Mouse (Mus musculus): ENCODE measurements around the gene Schip1.

Schip1 gene

GRCm38 (mm10) chr3:68576431-68576830 lies 511.8 kb downstream of the Schip1 start:
- DNase-seq (ENCODE audit: extremely low read depth, low read depth, low spot score) = no peak

DNA sequence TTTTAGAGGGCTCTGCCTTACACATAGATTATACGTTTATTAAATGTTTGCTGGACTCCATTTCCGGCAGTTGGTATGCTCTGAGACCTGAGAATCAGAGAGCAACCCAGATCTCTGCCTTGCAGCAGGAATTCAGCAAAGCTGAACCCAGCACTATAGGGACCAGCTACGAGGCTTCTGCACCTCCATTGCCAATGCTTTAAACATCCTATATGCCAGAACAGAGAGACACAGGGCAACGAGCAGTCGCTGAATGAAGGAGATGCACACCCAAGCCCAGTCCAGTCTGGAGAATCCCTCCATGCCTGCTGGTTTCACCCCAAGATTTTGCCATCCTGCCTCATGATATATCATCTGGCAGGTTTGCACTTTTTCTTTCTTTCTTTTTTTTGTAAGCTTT lies 512.3 kb downstream of the Schip1 start:
- no peak for DNase-seq (ENCODE audit: extremely low read depth, low read depth, low spot score)

GRCm38 (mm10) chr3:68581591-68581990 lies 517.0 kb downstream of the Schip1 start:
- no peak for DNase-seq (ENCODE audit: extremely low read depth, low read depth, low spot score)

- no peak for DNase-seq (ENCODE audit: extremely low read depth, low read depth, low spot score)
These were observed 517.6 kb downstream of the Schip1 start for GRCm38 (mm10) chr3:68582103-68582740.

GRCm38 (mm10) chr3:68583031-68583693 lies 518.6 kb downstream of the Schip1 start:
- no peak for DNase-seq (ENCODE audit: extremely low read depth, low read depth, low spot score)

- DNase-seq (ENCODE audit: extremely low read depth, low read depth, low spot score) = no peak
These were observed 519.3 kb downstream of the Schip1 start for GRCm38 (mm10) chr3:68583771-68584511.

- no peak for DNase-seq (ENCODE audit: extremely low read depth, low read depth, low spot score)
These were observed 520.6 kb downstream of the Schip1 start for GRCm38 (mm10) chr3:68585213-68585612.

GRCm38 (mm10) chr3:68586646-68587064 lies 522.1 kb downstream of the Schip1 start:
- no peak for DNase-seq (ENCODE audit: extremely low read depth, low read depth, low spot score)

DNA sequence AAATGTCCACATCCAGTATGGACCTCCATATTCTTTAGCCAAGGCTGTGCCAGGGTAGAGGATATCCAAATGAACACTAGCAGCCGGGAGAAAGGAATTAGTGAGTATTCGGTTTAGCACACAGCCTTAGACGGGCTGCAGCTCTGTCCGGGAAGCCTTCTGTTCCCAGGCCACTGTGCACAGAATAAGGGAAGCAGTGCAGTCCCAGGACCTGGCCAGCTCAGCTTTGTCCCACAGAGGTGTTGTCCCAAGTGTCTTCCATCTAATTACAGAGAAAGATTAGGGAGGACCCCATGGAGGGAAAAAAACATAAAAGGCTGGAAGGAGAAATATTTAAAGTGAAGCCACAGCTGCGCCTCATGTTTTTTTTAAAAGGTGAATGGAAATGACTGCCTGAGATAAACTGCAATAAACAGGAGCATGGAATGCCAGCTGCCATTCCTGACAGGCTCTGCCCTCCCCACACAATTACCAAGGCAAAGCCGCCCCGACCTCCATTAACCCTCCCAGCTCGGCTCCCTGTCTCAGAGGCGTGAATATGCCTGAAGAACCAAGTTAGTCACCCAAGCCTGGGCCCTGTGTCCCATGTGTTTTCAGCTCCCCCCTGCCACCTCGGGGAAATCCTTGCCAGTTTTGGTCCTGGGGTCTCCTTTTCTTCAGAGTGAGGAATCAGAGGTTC lies 523.1 kb downstream of the Schip1 start:
- no peak for DNase-seq (ENCODE audit: extremely low read depth, low read depth, low spot score)

DNA sequence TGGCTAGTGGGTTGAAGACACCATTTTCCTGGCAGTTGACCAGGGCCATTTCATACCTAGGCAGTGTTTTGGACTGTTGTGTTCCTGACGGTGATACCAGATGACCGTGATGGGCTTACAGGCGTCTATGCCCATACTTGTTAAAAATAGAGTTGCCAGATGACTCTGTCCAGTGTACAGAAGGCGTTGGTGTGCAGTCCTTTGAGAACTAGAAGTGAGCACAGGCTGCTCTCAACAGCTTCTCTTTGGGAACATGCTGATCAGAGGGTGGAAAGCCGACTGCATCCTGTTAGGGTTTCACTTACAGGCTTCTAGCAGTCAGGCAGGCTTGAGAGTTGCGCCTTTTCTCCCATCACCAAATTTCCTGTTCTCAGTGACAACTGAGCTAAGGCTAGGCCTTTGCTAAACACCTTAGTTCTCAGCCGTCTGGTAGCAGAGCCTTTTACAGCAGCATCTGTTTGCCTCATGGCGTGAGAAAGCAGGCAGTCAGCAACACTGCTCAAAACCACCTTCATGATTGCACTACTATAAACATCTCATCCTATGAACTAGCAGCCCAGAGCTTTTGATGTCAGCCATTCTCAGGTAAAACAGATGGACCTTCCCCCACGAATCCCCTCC lies 524.7 kb downstream of the Schip1 start:
- no peak for DNase-seq (ENCODE audit: extremely low read depth, low read depth, low spot score)

GRCm38 (mm10) chr3:68590436-68590835 lies 525.8 kb downstream of the Schip1 start:
- DNase-seq (ENCODE audit: extremely low read depth, low read depth, low spot score) = no peak

GRCm38 (mm10) chr3:68592575-68592974 lies 528.0 kb downstream of the Schip1 start:
- DNase-seq (ENCODE audit: extremely low read depth, low read depth, low spot score) = no peak

- DNase-seq (ENCODE audit: extremely low read depth, low read depth, low spot score) = no peak
These were observed 528.7 kb downstream of the Schip1 start for GRCm38 (mm10) chr3:68593073-68593867.

GRCm38 (mm10) chr3:68595316-68595925 lies 530.8 kb downstream of the Schip1 start:
- DNase-seq (ENCODE audit: extremely low read depth, low read depth, low spot score) = no peak

DNA sequence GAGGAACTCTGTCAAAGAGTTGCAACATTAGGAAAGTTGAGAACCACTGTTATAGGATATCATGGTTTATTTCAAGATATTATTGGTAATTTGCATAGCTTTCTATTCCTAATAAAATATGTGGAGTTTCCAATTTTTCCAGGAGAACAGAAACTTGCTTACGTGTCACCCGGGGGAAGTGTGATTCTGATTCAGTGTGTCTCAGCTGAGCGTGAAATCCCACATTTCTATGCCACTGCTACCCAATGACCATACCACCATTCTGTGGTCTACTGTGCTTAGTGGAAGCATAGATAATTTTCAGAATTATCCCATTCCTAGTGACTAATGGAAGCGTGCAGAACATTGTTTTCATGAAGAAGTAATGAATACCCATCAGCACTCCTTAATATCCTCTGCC lies 532.3 kb downstream of the Schip1 start:
- DNase-seq (ENCODE audit: extremely low read depth, low read depth, low spot score) = no peak

DNA sequence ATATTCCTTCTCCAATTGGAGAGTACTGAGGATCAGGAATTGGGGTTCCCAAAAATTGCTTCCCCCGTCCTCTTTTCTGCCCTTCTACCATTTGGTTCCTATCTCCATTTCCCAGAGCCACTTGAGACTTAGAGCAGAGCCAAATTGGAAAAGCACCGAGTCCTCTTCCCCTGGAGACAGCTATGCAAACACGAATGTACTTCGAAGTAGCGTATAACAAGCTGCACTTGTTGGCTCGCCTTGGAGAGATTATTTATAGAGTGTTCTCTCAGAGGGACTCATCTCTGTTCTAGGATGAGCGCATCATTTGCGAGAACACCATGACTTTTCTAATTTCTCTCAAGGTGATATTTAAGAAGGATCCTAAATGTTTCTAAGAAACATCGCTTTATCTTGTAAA lies 538.3 kb downstream of the Schip1 start:
- no peak for DNase-seq (ENCODE audit: extremely low read depth, low read depth, low spot score)

GRCm38 (mm10) chr3:68604467-68604866 lies 539.9 kb downstream of the Schip1 start:
- no peak for DNase-seq (ENCODE audit: extremely low read depth, low read depth, low spot score)

DNA sequence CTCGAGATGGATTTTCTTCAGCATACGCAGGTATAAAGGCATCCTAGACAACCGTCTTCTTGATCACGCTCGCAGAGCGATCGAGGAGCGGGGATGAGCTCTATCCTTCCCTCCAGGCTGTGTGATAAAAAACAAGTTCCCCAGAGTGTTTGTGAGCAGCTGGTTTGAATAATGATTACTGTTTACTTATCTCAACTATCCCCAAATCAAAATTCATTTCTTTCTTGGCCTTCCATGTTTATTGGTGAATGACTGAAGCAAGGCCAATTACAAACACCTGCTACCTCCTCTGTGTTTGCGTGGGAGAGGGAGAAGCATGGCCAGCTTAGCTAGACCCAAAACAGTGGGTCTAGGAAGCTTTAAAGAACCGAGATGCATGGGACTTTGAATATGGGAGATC lies 540.4 kb downstream of the Schip1 start:
- no peak for DNase-seq (ENCODE audit: extremely low read depth, low read depth, low spot score)

DNA sequence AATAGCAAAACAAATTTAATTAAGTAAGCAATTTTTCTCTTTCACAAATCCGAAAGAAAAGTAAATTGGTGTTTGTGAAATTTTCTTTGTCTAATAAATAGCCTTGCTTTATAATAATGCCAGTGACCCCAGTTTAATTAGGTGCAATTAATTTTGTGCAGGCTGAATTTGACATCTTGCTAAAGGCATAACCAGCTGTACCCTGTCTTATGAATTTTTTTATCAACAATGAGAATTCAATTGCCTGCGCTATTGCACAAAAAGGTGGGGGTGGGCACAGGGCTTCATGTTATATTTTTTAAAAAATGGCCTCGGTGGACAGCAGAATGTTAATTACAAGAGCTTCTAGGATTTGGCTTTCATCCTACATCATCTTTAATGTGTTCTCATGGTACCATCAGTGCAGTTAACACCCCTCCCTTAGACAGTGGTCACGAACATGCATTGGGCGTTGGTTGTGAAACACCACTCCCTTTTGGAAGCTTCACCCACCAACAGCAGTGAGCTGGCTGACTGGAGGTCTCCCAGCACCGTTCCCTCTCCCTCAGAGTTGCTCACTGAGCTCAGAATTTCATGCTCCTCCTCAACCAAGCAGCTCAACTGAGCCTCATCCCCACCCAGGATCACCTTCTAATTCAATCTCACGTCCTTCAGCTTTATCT lies 541.5 kb downstream of the Schip1 start:
- DNase-seq (ENCODE audit: extremely low read depth, low read depth, low spot score) = no peak
